Mouse (Mus musculus) frontal cortex, adult 2 months (tissue): ENCODE measurements at regions not wholly inside any gene's neighbourhood (a gene's known extent, or its start where the extent isn't known, plus 50 kb on each side); places are given as distances from the start of the nearest gene placed in this dataset.

ENCODE experiments used
- DNase-seq, 2 experiments: peaks; one replicate each; pipeline ENCODE4 v3.0.0; 2022; ENCODE audit warnings: low spot score in 1 of 2; ENCODE audit errors: extremely low spot score in 1 of 2

DNA sequence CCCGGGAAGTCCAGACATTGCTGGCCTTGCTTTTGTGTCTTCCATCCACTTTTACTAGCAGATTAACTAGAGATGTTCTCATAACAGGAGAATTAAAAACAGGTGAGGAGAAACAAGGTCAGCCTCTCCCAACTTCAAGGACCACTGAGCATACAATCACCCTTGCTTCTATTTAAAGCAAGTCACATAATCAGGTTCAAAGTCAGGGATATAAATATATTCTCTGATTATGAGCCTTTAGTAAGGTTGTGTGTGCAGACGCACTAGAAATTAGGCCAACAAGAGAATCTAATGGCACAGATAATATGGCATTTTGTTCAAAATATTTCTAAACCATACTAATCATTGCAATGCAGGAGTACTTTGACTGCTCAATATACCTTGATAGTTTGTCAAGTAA, 1134.2 kb upstream of the Cited2 start:
- DNase-seq, result no peak

DNA sequence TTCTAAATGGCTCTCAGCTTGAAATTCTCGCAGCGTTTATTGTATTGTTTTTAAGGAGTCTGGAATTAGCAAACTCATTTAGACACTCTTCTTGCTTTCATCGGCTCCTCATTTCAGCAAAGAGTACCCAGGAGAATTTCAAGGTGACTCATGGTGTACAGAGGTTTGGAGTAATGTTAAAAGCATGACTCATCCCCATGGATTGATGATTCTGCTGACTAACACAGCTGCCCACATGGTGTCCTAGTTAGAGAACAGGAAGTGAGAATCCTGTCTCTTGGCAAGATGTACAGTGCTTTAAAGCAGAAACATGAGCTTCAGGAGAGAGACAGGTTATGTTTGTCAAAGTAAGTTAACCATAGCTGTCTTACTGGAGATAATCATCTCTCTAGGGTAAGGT, 1133.6 kb upstream of the Cited2 start:
- peak; percentile 66 to 81 for DNase-seq

DNA sequence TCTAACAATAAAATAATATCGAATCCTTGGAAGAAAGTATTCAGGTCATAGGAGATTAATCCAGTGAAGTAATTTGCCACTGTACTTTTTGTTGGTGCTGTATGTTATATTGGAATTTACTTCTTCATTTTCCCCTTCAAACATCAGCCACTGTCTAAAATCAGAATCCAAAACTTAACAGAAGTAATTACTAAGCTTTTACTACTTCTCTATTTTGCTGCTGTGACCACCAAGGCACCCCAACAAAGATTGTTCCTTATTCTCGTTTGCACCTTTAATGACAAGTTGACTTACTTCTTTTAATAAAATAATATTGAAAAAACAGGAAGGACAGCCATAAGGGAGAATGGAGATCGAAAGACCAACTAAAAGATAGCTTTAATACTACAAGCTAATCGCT, 1130.1 kb upstream of the Cited2 start:
- DNase-seq, result no peak

DNA sequence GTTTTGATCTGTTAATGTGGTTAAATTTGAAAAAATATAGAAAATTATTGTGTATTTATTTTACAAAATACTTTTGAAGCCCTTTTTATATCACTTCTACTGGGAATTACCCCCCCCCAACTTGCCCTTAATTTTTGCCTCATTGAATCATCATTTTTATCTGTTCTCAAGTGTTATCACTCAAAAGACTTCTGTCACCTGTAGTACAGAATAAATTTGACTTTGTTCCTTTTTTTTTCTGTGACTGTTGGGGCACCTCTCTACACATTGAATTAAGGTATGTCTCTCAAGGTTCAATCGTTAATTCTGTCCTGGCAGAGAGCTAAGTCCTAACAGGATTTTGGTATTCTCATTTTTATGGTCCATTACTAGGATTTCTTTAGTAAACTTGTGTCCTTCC, 1123.0 kb upstream of the Cited2 start:
- no peak for DNase-seq

DNA sequence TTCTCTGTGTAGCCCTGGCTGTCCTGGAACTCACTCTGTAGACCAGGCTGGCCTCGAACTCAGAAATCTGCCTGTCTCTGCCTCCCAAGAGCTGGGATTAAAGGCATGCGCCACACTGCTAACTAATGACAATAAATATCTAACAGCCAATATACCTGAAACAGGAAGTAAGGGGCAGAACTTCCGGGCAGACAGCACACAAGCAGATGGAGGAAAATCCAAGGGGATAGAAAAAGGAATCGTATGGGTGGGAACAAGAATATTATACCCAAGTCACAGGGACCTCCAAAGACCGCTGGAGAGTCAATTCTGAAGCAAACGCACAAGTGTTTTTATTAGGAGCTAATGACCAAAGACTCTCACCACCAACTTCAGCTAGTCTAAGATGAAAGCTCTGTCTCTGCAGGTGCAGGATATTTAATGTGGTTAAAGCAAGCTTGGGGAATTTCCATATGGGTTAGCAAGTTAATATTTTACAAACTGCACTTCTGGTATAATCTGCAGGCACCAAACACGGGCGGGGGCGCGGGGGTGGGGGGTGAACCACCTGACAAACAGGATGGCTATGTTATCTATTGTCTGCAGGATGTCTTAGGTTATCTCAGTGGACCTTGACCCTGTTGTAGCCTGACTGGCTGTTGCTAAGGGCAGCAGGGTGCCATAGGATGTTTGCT, 1122.3 kb upstream of the Cited2 start:
- no peak for DNase-seq

DNA sequence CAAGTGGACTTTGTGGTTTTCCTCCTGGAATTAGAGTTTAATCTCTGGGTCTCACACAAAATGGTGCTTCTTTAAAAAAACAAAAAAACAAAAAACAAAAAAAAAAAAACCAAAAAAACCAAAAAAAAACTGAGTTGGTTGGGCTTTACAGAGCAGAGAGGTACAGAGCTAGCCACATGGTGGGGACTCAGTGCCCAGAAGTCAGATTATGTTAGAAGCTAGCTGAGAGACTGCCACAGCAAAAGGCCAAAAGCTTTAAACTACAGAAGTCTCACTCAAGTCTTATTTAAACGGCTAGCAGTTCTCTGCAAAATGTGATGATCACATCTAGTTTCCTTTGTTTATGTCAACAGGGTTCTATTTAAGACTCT, 1121.8 kb upstream of the Cited2 start:
- DNase-seq, result no peak

DNA sequence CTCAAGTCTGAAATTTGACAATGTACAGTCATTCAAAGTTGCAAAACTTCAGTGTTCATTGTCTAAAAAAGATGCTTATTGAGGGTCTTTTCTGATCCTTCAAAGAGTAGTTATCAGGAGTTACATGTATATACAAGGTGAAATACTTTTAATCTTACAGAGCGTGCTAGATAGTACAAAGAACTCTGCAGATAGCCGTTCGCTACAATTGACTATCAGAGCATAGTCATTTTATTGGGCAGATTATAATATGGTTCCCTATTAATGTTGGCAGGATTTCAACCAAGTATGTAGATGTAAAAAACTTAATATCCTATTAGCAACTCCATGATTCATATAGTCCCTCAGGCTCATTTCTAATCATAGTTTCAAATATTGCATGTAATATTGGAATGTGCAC, 1114.7 kb upstream of the Cited2 start:
- DNase-seq, result no peak

DNA sequence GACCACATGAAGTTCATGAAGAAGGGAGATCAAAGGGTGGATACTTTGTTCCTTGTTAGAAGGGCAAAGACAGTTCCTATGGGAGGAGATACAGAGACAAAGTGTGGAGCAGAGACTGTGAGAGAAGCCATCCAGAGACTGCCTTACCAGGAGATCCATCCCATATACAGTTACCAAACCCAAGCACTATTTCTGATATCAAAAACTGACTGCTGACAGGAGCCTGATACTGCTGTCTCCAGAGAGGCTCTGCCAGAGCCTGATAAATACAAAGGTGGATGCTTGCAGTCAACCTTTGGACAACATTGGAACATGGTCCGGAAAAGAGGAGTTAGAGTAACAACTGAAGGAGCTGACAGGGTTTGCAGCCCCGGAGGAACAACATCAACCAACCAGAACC, 1104.3 kb upstream of the Cited2 start:
- DNase-seq, result no peak

DNA sequence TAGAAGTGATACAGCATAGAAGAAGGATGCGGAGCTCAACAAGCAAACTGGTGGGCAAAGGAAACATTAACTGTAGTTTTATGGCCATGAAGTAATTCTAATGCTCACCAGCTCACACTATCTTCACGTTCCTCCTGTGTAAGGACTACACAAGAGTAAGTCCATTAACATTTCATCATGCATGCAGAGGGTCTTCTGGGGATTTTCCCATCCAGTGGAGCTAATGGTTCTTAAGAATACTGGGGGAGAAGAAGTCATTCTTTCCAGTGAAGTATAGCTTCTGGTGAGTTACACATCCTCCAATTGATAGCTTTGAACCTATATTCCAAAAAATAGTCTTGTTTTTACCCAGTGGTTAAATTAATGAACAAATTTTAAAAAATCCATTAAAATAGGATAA, 1103.4 kb upstream of the Cited2 start:
- no peak for DNase-seq

DNA sequence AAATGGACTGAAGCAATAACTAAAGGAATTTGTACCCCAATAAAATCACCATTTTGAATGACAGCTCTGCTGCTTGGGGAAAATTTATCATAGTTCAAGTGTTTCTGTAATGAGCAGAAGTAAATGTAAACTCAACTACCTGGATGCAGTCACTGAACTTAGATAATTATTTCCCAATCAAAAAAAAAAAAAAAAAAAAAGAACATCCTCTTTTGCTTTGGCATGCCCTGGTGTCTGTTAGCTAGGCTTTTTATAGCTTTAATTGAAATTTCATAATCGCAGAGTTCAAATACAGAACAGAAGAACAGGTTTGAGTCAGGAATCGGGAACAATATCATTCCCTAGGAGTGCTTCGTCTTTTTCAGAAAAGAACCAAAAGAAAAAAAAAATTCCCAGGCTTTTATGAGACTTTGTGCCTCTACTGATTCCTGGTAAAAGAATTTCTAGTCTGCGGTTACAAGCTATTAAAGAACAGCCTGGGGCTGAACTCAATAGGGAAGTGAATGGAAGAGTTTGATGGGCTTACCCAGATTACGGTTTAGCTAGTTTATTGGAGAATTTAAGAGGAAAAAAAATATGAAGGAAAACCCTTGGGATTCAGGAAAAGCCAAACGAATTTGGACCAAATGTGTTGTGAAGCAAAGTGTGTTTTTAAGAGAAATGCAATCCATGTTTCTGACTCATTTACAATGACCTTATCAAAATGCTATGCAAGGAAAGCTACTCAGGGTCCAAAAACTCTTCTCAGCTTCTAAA, 1102.0 kb upstream of the Cited2 start:
- DNase-seq, result no peak

DNA sequence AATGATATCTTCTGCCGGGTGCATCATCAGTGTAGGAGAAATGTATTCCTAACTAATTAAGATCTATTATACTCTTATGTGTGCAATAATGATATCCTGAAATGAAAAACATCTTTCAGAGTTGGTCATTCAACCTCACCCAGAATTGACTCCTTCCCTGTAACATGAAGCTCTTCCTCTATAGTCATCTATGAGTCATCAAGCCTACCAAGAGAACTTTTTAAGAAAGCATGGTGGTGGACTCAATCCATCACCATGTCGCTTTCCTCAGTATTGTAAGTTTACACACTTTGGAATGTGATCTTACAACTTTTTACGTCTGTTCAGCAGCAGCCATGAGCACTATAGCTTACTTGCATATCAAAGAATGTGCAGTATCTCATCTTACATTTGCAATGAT, 1100.2 kb upstream of the Cited2 start:
- no peak for DNase-seq

DNA sequence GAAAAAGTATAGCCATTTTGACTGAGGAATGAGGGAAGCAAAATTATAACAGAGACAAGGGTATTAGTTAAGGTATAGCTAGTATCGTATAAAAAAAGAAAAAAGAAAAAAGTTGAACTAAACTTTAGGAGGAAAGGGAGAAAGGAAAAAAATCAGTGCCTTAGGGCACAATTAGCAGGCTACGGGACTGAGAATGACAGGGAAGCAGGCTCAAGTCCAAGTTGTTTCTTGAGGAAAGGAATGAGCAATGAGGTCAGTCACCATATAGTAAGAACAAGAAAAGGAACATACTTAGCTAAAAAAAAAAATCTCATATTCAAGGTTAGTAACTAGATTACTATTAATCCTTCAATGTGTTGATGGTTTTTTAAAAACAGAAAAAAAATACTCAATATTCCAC, 1089.8 kb upstream of the Cited2 start:
- no peak for DNase-seq

DNA sequence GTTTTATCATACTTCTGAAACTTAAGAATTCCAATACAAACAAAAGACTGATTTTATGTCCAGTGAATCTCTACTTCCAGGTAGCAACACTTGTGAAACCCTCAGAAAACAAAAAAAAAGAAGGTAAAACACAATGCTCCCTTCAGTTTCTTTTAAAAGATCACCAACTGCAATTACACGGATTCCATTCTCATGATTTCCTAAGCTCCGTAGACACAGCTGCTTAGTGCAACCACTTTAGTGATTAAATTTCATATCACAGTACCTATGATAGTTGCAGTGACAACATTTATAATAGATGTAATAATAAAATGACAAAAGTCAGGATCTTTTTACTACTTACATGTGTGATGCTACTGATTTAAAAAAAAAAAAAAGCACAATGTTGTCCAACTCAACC, 1087.6 kb upstream of the Cited2 start:
- no peak for DNase-seq

DNA sequence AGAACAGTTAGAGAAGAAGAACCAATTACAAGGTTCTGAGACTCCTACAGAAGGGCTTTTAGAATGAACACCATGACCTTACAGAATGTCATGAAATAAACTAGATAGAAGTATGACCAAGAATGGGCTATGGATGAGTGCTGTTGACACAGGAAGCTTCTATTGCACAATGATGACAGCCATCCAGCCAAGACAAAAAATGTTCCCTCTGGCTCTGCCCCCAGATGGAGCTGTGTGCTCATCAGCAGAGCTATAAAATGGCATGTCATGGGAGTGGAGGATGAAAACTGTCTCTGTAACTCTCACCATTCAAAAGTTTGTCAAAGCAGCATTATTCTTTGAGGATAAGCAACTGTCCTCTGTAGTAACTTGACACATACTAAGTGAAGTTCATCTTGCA, 1086.0 kb upstream of the Cited2 start:
- peak in 1 of 2 experiments; percentile 3 for DNase-seq

DNA sequence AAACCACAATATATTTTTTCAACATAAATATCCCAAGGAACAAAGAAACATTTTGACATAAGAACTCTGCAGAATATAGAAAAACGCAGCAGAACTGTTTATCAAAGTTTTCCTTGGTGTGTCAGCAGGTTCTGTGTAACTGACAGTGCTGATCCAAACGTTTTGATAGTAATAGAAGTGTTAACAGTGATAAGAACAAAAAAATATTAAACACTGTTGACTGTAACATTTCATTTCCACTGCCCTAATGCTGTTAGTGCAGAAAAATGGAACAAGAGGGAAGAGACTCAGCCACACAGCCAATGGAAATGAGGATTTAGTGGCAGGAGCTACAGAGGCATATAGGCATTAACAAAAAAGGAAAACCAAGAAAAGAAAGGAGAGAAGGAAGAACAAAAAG, 1084.9 kb upstream of the Cited2 start:
- no peak for DNase-seq

DNA sequence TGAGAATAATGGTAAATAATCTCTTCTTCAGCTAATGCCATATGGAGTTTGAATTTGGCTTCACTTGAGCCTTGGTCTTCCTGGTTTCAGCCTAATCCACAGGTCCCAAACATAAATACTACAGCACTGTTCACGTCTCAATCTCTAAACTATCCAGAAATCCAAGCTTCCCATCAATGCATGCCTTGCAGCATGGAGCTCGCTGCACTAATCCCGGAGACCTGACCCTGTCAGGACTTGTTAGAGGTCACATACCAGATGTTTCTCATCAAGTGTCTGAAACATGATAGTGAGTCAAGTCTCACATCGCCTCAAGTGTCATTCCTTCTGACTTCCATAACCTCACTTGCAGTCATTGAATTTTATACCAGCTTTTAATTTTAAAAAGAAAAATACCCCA, 1082.9 kb upstream of the Cited2 start:
- DNase-seq, result no peak

DNA sequence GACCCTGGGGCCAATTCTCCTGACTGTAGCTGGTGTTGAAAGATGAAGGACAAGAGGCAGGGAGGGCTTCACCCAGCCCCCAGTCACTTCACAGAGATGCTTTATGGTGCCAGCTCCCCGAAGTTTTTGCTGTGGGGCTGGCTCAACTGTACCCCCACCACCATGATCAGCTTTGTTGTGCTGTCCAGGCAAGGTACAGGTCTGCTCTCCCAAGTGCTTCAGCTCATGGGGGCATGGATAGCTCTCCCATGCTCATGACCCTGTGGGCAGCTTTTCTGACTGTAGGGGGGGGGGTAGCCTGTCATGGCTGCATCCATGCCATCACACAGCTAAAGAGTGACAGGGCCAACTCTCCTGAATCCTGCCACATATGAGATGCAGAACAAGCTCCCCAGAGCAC, 1072.9 kb upstream of the Cited2 start:
- no peak for DNase-seq

DNA sequence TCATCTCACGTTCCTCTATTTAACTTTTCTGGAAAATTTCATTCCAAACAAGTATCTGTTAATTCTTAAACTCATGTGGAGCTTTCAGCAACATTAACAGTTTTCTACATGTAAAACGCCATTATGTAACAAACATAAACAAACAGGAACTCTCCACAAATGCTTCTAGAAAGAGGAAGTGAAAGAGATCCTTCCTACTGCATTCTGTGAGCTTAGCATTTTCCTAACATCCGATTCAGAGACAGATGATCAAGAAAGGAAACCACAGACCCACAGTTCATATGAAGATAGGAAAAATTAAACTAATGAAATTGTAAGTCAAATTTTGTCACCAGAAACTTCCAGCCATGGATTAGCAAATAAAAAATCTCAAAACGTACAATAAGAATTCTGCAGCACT, 1070.6 kb upstream of the Cited2 start:
- DNase-seq, result no peak

DNA sequence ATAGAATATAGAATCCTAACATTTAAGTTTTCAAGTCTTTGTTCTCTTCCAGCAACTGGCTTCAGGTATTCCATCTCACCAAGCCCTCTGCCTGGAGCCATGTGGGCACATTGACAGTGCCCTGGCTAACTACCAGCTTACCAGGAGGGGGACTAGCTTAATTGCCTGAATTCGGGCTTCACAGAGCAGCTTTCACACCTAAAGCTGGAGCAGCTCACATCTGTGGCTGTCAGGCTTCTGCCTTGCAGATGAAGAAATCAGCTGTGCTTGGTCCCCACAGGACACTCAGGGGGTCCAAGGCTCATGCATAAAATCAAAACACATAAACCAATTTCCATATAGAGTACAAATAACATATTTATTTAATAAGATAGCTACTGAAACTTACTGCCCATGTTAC, 1058.5 kb upstream of the Cited2 start:
- no peak for DNase-seq

DNA sequence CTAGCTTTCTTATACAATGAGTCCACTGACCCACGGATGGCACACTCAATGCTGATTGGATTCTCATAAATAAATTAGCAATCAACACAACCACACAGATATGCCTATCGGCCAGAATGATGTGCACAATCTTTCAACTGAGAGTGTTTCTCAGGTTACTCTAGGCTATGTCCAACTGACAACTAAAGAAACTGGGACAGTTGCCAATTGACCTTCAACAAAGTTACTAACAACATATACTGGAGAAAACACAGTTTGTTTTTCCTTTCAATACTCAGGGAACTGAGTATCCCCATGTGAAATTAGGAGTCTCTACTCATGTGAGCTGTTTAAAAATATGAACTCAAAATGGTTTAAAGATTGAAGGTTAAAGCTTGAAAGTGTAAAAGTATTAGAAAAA, 1052.7 kb upstream of the Cited2 start:
- no peak for DNase-seq

DNA sequence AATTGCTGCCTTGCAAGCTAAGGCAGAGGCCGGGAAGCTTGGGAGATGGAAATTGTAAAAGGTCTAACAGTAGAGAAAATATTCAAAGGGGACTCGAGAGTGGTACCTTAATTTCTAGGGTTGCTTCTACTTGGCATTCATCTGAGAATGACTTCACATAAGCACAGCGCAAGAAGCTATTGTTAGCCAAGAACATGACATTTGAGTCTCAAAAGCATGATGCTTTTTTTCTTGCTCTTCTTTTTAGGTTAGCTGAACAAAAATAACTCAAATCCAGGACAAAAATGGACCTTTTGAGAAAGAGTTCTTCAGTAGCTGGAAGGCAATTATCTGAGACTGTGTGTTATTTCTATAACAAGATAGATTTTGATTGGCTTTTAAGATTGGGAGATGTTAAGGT, 1042.0 kb upstream of the Cited2 start:
- DNase-seq, result peak; percentile 2 to 3

DNA sequence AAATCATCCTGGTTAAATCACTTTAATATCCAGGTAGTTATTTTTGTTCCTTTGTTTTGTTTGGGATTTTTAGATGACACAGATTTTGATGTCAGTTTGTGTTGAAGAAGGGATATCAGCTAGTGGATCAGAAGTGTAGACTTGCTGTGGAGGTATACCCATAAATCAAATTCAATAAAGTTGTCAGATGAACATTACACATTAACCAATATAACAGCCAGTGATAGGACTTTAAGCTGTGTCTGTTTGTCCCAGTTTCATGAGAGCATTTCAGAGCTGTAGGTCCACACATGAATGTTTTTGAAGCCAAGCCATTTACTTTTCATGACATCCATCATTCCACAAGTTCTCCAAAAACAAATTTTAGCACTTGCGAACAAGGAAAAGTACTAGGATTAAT, 1037.7 kb upstream of the Cited2 start:
- no peak for DNase-seq

DNA sequence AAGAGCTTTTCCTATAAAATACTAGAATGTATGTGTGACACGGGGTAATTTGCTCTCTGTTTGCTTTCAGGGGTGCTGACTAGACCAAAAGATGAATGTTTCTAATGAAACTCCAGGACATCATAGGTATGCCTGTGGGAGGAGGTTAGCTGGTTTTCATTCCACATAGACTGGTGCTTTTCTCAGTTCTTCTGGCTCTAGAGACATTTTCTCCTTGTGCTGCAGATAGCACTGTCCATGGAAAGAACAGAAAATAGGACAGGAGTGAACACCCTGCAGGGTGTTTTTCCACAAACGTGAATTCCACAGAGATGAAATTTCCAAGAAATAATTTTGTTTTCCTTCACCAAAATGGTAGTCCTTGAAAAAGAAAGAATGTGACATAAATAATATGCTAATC, 1016.0 kb upstream of the Cited2 start:
- no peak for DNase-seq
